Mouse (Mus musculus): ENCODE measurements around the gene Samd14.

Samd14 gene

GRCm38 (mm10) chr11:94996101-94996500, 13.6 kb upstream of the Samd14 start:
- ChIA-PET POLR2A (interaction anchor here in 3 of 4 experiments (1.0 to 3.7 kb wide), 3 partner anchors 9 to 11 kb away, joined by 3 to 22 read pairs (median 3); partner anchors contain the start of gene Samd14 (in 1 of the 3)), CTCF (no interaction called here)

GRCm38 (mm10) chr11:94996984-94997383, 12.7 kb upstream of the Samd14 start:
- POLR2A ChIA-PET: interaction anchor here in 3 of 4 experiments (0.5 to 2.6 kb wide), 5 partner anchors 8 to 786 kb away, joined by 3 to 8 read pairs (median 3); partner anchors contain the start of gene Tob1 (in 1 of the 3)

GRCm38 (mm10) chr11:94997596-94997995, 12.1 kb upstream of the Samd14 start:
- ChIA-PET POLR2A (interaction anchor here in 3 of 4 experiments (0.6 to 2.6 kb wide), 5 partner anchors 8 to 18 kb away, joined by 3 to 8 read pairs (median 4); no protein-coding TSS in a partner anchor), CTCF (interaction anchor here in 3 of 4 experiments (0.7 to 1.4 kb wide), 7 partner anchors 11 to 254 kb away, joined by 3 to 4 read pairs (median 4); no protein-coding TSS in a partner anchor)

More at GRCm38 (mm10) chr11:94996984-94997383, 12.7 kb upstream of the Samd14 start:
- CTCF ChIA-PET: interaction anchor here in 3 of 4 experiments (1.1 to 1.3 kb wide), 4 partner anchors 11 to 254 kb away, joined by 3 to 4 read pairs (median 4); no protein-coding TSS in a partner anchor

- POLR2A ChIA-PET: interaction anchor here in 3 of 4 experiments (0.8 to 2.6 kb wide), 3 partner anchors 11 to 19 kb away, joined by 3 to 8 read pairs (median 4); no protein-coding TSS in a partner anchor
- CTCF ChIA-PET: interaction anchor here in 2 of 4 experiments (0.7 to 1.4 kb wide), 4 partner anchors 19 to 56 kb away, joined by 3 to 4 read pairs (median 4); no protein-coding TSS in a partner anchor
Observed at GRCm38 (mm10) chr11:94998041-94998531, 11.6 kb upstream of the Samd14 start.

GRCm38 (mm10) chr11:95000128-95000527, 9.6 kb upstream of the Samd14 start:
- ChIA-PET CTCF (interaction anchor here (0.6 to 4.0 kb wide), 23 partner anchors 9 to 707 kb away, joined by 3 to 19 read pairs (median 4); partner anchors contain the start of genes Hils1 (in 1 of the 4) and Ppp1r9b (in 1 of the 4)), POLR2A (interaction anchor here in 3 of 4 experiments (0.6 to 2.3 kb wide), 8 partner anchors 10 to 298 kb away, joined by 3 to 11 read pairs (median 3); partner anchors contain the start of gene Ppp1r9b (in 2 of the 3))

GRCm38 (mm10) chr11:95000548-95000947, 9.1 kb upstream of the Samd14 start:
- POLR2A ChIA-PET: interaction anchor here in 3 of 4 experiments (0.6 to 2.3 kb wide), 9 partner anchors 10 to 298 kb away, joined by 3 to 11 read pairs (median 3); partner anchors contain the start of gene Ppp1r9b (in 2 of the 3)
- CTCF ChIA-PET: interaction anchor here (0.7 to 4.0 kb wide), 28 partner anchors 10 to 215 kb away, joined by 3 to 19 read pairs (median 4); partner anchors contain the start of genes Hils1 (in 1 of the 4) and Ppp1r9b (in 1 of the 4)

GRCm38 (mm10) chr11:95001058-95001457, 8.6 kb upstream of the Samd14 start:
- POLR2A ChIA-PET: interaction anchor here in 2 of 4 experiments (1.0 to 2.3 kb wide), 7 partner anchors 11 to 29 kb away, joined by 3 to 11 read pairs (median 4); partner anchors contain the start of gene Ppp1r9b (in 2 of the 2)

GRCm38 (mm10) chr11:95001584-95002347, 7.9 kb upstream of the Samd14 start:
- CTCF ChIA-PET: interaction anchor here in 3 of 4 experiments (0.5 to 4.0 kb wide), 16 partner anchors 8 to 520 kb away, joined by 3 to 19 read pairs (median 4); partner anchors contain the start of gene Hils1 (in 1 of the 3)
- POLR2A ChIA-PET: interaction anchor here in 2 of 4 experiments (1.0 to 2.3 kb wide), 4 partner anchors 9 to 14 kb away, joined by 3 to 11 read pairs (median 5); partner anchors contain the start of gene Ppp1r9b (in 2 of the 2)

More at GRCm38 (mm10) chr11:95001058-95001457, 8.6 kb upstream of the Samd14 start:
- CTCF ChIA-PET: interaction anchor here (0.7 to 4.0 kb wide), 27 partner anchors 10 to 520 kb away, joined by 3 to 19 read pairs (median 4); partner anchors contain the start of genes Hils1 (in 1 of the 4) and Ppp1r9b (in 1 of the 4)

- ChIA-PET POLR2A (interaction anchor here in 3 of 4 experiments (1.1 to 2.6 kb wide), 4 partner anchors 9 to 308 kb away, joined by 3 to 12 read pairs (median 5); no protein-coding TSS in a partner anchor), CTCF (interaction anchor here in 3 of 4 experiments (0.5 to 3.0 kb wide), 7 partner anchors 11 to 130 kb away, joined by 3 to 14 read pairs (median 4); no protein-coding TSS in a partner anchor)
Observed at GRCm38 (mm10) chr11:95002705-95003104, 7.0 kb upstream of the Samd14 start.

- ChIA-PET CTCF (interaction anchor here in 3 of 4 experiments (0.6 to 3.0 kb wide), 11 partner anchors 14 to 649 kb away, joined by 3 to 11 read pairs (median 5); partner anchors contain the start of gene Ppp1r9b (in 1 of the 3)), POLR2A (interaction anchor here in 3 of 4 experiments (0.8 to 2.6 kb wide), 7 partner anchors 11 to 419 kb away, joined by 3 to 12 read pairs (median 4); partner anchors contain the start of gene Ppp1r9b (in 1 of the 3))
Observed at GRCm38 (mm10) chr11:95004136-95004936, 5.3 kb upstream of the Samd14 start.

GRCm38 (mm10) chr11:95004937-95005198, 4.8 kb upstream of the Samd14 start:
- POLR2A ChIA-PET: interaction anchor here in 2 of 4 experiments (1.0 to 2.6 kb wide), 3 partner anchors 12 to 419 kb away, joined by 3 to 12 read pairs (median 4); no protein-coding TSS in a partner anchor
- CTCF ChIA-PET: interaction anchor here in 1 of 4 experiments (1.9 kb wide), 1 partner anchor 15 kb away, joined by 6 read pairs; no protein-coding TSS in a partner anchor

GRCm38 (mm10) chr11:95006038-95006437, 3.6 kb upstream of the Samd14 start:
- ChIA-PET POLR2A (interaction anchor here in 2 of 4 experiments (0.5 to 4.6 kb wide), 5 partner anchors 12 to 378 kb away, joined by 3 to 22 read pairs (median 3); partner anchors contain the start of gene Slc35b1 (in 1 of the 2)), CTCF (interaction anchor here in 1 of 4 experiments (1.0 kb wide), 1 partner anchor 19 kb away, joined by 3 read pairs; no protein-coding TSS in a partner anchor)

- ChIA-PET CTCF (interaction anchor here in 3 of 4 experiments (0.5 to 1.0 kb wide), 4 partner anchors 20 to 509 kb away, joined by 3 to 8 read pairs (median 4); no protein-coding TSS in a partner anchor), POLR2A (interaction anchor here in 2 of 4 experiments (0.5 to 4.6 kb wide), 10 partner anchors 12 to 378 kb away, joined by 3 to 22 read pairs (median 4); partner anchors contain the start of genes Ppp1r9b (in 1 of the 2) and Slc35b1 (in 1 of the 2))
Observed at GRCm38 (mm10) chr11:95006525-95007219, 3.0 kb upstream of the Samd14 start.

GRCm38 (mm10) chr11:95007418-95007817, 2.3 kb upstream of the Samd14 start:
- CTCF ChIA-PET: interaction anchor here in 2 of 4 experiments (0.5 to 0.9 kb wide), 3 partner anchors 28 to 290 kb away, joined by 3 to 8 read pairs (median 4); no protein-coding TSS in a partner anchor
- POLR2A ChIA-PET: interaction anchor here in 2 of 4 experiments (0.7 to 4.6 kb wide), 8 partner anchors 11 to 49 kb away, joined by 3 to 22 read pairs (median 3); no protein-coding TSS in a partner anchor

- CTCF ChIA-PET: interaction anchor here in 3 of 4 experiments (0.5 to 1.2 kb wide), 5 partner anchors 11 to 234 kb away, joined by 3 to 8 read pairs (median 3); no protein-coding TSS in a partner anchor
Observed at GRCm38 (mm10) chr11:95008661-95009628, 734 bp upstream of the Samd14 start.

More at GRCm38 (mm10) chr11:95008661-95009628, 734 bp upstream of the Samd14 start:
- POLR2A ChIA-PET: interaction anchor here in 1 of 4 experiments (4.6 kb wide), 1 partner anchor 15 kb away, joined by 22 read pairs; no protein-coding TSS in a partner anchor
